Mouse (Mus musculus) liver, embryonic 13.5 days (tissue): ENCODE measurements at regions not wholly inside any gene's neighbourhood (a gene's known extent, or its start where the extent isn't known, plus 50 kb on each side); places are given as distances from the start of the nearest gene placed in this dataset.
"Not testable (repeated sequence)": the region's sequence is repeated elsewhere in the genome, so short reads cannot be mapped to it uniquely, and the experiment has no call there.

Experiments
- ATAC-seq: fragments of 200-750 bp; cut with Nextera tagmentation; 2 replicates; pipeline ENCODE4 v1.8.0; 2017; ENCODE audit warnings: low read depth, mild to moderate bottlenecking, moderate number of reproducible peaks, moderate library complexity
- DNase-seq: peaks from one replicate; pipeline ENCODE4 v3.0.0; 2022
- H3K27ac ChIP-seq: fragments of 300-500 bp; sonication (generic); 2 replicates; pipeline ENCODE4 v1.5.1; 2015; ENCODE audit warnings: moderate library complexity, mild to moderate bottlenecking, inconsistent platforms
- H3K27me3 ChIP-seq: fragments of 300-500 bp; sonication (generic); 2 replicates; pipeline ENCODE4 v1.6.1; 2015; ENCODE audit warnings: mild to moderate bottlenecking, inconsistent platforms
- H3K36me3 ChIP-seq: fragments of 300-500 bp; sonication (generic); 2 replicates; pipeline ENCODE4 v1.6.1; 2015; ENCODE audit warnings: mild to moderate bottlenecking, inconsistent platforms
- H3K4me1 ChIP-seq: fragments of 300-500 bp; sonication (generic); replicated peaks from 2 replicates; pipeline ENCODE4 v1.6.1; 2015; ENCODE audit warnings: inconsistent platforms
- H3K4me2 ChIP-seq: fragments of 300-500 bp; sonication (generic); 2 replicates; pipeline ENCODE4 v1.6.1; 2015; ENCODE audit warnings: inconsistent platforms, mild to moderate bottlenecking, moderate library complexity
- H3K4me3 ChIP-seq: fragments of 300-500 bp; sonication (generic); replicated peaks from 2 replicates; pipeline ENCODE4 v1.5.1; 2015; ENCODE audit warnings: mild to moderate bottlenecking, inconsistent platforms
- H3K9ac ChIP-seq: fragments of 300-500 bp; sonication (generic); 2 replicates; pipeline ENCODE4 v1.6.1; 2015; ENCODE audit warnings: mild to moderate bottlenecking, inconsistent platforms
- H3K9me3 ChIP-seq: fragments of 300-500 bp; sonication (generic); replicated peaks from 2 replicates; pipeline ENCODE4 v1.6.1; 2016; ENCODE audit warnings: inconsistent platforms
- WGBS: fragments of 180-500 bp; shearing (Covaris S2); methylation state at CpG from one replicate; pipeline ENCODE4 v1.1.7; 2015; ENCODE audit not compliant: insufficient replicate concordance; 5-methylcytosine and 5-hydroxymethylcytosine counted together

DNA sequence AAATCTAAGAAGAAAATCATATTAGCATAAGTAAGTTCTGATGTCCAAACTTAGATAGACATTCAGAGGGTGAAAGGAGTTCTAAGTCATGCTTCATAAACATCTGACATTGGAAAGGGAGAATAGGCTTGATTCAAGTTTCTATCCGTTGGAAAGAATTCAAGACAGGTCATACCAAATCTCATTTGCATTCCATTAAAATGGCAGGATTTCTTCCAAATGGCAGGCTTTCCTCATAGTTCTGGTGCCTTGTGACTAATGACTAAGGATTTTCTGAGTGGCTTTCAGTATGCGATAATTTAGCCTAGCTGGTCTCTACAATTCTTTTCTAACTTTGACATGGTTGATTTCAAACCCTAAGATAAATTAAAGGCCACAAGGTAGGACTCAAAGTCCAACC is 1466.9 kb downstream of the Zfp704 start:
- Histone ChIP-seq H3K27ac (no peak overlapping the region), H3K27me3 (no peaks in the 10 kb centered on the region), H3K4me3 (no peak overlapping the region), H3K4me1 (no peaks in the 10 kb centered on the region), H3K9me3 (no peaks in the 10 kb centered on the region; the same call in 1 of the 2 replicates), H3K9ac (no peak overlapping the region), H3K36me3 (no peaks in the 10 kb centered on the region), H3K4me2 (no peak overlapping the region)
- WGBS: 57% methylated on average over 2 of the region's 2 CpGs
- ATAC-seq (no peak), DNase-seq (no peak)

DNA sequence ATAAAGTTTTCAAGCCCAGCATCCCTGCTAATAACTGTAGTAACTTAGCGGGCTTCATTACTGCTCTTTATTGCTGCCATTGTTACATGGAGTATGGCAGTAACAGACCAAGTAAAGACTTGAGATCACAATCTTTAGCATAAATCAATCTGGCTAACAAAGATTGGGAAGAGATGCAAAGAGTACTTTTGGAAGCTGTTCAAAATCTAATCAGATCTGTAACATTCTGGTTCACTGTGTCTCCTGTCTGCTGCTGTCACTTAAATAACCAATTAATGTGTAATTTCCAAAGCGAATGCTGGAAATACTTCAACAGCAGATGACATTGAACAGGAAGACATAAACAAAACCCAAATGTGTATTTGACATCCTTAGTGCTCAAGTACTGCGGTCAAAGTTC is 1467.7 kb downstream of the Zfp704 start:
- DNase-seq: no peak
- Histone ChIP-seq H3K4me2 (no peak overlapping the region), H3K9me3 (no peaks in the 10 kb centered on the region; the same call in 1 of the 2 replicates), H3K4me1 (no peaks in the 10 kb centered on the region), H3K27ac (no peak overlapping the region), H3K36me3 (no peaks in the 10 kb centered on the region), H3K4me3 (no peak overlapping the region), H3K27me3 (no peaks in the 10 kb centered on the region), H3K9ac (no peak overlapping the region)
- ATAC-seq: no peak
- WGBS: 60% methylated on average over 3 of the region's 3 CpGs

DNA sequence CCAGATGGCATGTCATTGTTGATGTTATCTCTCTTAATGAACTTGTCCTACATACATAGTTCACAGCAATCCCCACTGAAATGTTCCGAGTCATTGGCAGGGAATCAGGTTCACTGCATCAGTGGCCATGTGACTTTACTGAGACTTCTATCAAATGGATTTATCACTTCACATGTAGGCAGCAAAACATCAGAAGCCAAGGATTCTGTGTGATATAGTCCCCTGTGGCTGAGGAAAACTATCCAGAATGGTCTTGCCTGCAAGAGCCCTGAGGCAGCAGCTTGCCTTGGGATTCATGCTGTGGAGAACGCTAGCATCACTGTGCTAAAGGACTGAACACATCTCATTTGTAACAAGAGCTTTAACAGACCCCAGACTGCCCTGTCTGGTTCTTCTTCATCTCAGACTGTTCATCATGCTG is 1468.2 kb downstream of the Zfp704 start:
- Histone ChIP-seq H3K27me3 (no peaks in the 10 kb centered on the region), H3K4me1 (no peaks in the 10 kb centered on the region), H3K9ac (no peak overlapping the region), H3K4me2 (no peak overlapping the region), H3K27ac (no peak overlapping the region), H3K36me3 (no peaks in the 10 kb centered on the region), H3K9me3 (no peaks in the 10 kb centered on the region), H3K4me3 (no peak overlapping the region)
- ATAC-seq (no peak), DNase-seq (no peak)
- WGBS: 57% methylated on average over 2 of the region's 2 CpGs

DNA sequence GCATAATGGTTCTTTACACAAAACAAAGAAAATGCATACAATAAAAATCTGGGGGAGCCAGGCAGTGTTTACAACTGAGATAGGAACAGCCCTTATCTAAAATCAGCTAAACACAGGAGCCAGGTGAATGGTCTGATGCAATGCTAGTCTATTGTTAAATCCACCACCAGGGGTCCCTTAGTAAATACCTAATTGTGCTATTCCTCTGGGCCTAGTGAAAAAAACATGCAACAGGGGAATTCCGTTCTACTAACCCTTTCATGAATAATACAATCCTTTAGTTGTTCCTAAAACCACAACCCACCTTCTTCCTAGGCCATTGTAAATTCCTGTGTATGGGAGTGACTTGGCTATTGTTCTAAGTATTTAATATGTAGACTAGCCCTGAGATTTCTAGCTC is 1486.2 kb downstream of the Zfp704 start:
- not testable (repeated sequence) for H3K4me2 ChIP-seq, H3K9me3 ChIP-seq, H3K9ac ChIP-seq, H3K36me3 ChIP-seq, H3K27me3 ChIP-seq, H3K4me3 ChIP-seq, ATAC-seq, DNase-seq, H3K27ac ChIP-seq, H3K4me1 ChIP-seq
- WGBS: 28% methylated on average over 1 of the region's 1 CpGs

DNA sequence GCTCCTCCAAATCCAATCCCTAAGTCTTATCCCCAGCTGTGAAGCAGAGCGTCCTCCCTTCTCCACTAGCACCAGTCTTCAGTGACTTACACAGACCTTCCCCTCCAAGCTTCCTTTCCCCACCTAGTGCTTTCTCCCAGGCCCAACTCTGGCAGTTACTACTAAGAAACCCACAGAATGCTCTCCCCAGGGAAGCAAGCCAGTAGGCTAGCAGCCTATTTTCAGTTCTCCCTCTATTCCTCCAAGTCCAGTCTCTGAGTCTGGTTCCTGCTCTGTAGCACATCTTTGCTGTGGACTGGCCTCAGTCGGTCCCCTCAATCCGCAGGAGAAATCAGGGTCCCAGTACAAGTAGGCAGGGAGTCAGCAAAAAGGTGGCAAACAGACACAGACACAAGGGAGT is 1486.7 kb downstream of the Zfp704 start:
- no peaks in the 10 kb centered on the region for H3K27me3 ChIP-seq
- H3K36me3 ChIP-seq: no peaks in the 10 kb centered on the region
- H3K27ac ChIP-seq: no peak overlapping the region
- 49% methylated on average over 3 of the region's 3 CpGs for WGBS
- no peak overlapping the region for H3K9ac ChIP-seq
- H3K9me3 ChIP-seq: no peaks in the 10 kb centered on the region
- DNase-seq: no peak
- H3K4me2 ChIP-seq: no peak overlapping the region
- H3K4me1 ChIP-seq: no peaks in the 10 kb centered on the region
- no peak for ATAC-seq
- H3K4me3 ChIP-seq: no peak overlapping the region

DNA sequence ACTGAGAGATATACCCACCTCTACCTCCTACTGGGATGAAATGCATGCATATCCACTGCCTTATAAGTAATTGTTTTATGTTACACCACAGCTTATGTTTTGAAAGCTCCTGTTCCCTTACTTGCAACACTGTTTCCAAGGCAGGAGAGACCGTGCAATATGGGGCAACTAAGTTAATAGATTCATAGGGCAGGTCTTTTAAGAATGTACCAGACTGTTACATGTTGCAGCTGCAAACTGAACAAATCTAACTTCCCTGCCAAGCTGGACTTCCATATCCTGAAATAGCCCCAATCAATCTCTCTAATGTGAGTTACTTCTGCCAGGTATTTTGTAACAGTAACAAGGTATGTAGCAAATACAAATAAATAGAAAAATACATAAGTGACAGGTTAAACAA is 1478.0 kb upstream of the 1700008P02Rik start:
- ATAC-seq (no peak), DNase-seq (no peak)
- 67% methylated on average over 1 of the region's 1 CpGs for WGBS
- Histone ChIP-seq H3K4me1 (no peaks in the 10 kb centered on the region), H3K4me2 (no peak overlapping the region), H3K27ac (no peak overlapping the region), H3K27me3 (no peaks in the 10 kb centered on the region), H3K36me3 (no peaks in the 10 kb centered on the region), H3K9ac (no peak overlapping the region), H3K9me3 (no peaks in the 10 kb centered on the region), H3K4me3 (no peak overlapping the region)

DNA sequence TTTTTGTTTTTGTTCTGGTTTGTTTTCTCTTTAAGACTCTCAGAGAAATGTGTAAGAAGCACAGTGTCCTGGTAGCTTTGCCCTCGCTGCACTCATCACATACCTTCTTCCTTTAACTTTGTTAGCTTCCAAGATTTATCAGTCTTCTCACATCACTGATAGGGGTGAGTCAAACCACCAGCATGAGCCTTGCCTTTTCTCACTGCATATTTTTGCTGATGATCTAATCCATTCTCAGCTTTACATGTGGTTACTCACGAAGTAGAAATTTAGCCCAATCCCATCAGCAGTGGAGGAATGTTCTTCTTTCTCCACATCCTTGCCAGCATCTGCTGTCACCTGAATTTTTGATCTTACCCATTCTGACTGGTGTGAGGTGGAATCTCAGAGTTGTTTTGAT is 1464.5 kb upstream of the 1700008P02Rik start:
- H3K27me3 ChIP-seq: no peaks in the 10 kb centered on the region
- no peak overlapping the region for H3K27ac ChIP-seq
- H3K9ac ChIP-seq: no peak overlapping the region
- no peak overlapping the region for H3K4me3 ChIP-seq
- H3K4me1 ChIP-seq: no peaks in the 10 kb centered on the region
- no peaks in the 10 kb centered on the region for H3K9me3 ChIP-seq
- DNase-seq: no peak
- no peaks in the 10 kb centered on the region for H3K36me3 ChIP-seq
- no peak for ATAC-seq
- 29% methylated on average over 2 of the region's 2 CpGs for WGBS
- H3K4me2 ChIP-seq: no peak overlapping the region

DNA sequence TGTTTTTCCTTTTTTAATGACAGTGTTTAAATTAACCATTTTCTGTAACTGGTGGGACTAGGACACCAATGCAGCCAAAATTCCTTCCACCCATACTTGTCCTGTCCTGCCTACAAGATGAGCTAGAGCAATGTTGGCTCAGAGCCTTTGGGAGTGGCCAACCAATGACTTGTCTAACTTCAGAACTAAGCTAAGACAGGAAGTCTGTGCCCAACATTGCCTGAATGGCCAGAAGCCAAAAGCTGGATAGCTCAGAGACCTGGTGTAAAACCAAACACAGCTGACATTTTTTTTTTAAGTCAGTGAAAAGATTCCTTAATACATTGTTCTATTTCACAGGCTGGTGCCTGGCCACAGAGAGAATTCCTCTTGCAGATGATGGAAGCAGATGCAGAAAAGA is 1433.5 kb upstream of the 1700008P02Rik start:
- Histone ChIP-seq H3K27ac (no peak overlapping the region), H3K4me2 (no peak overlapping the region), H3K4me1 (no peaks in the 10 kb centered on the region), H3K9me3 (0 out of 2 replicates have a peak, but pooled peaks cover 3% of the 10 kb centered on the region), H3K36me3 (no peaks in the 10 kb centered on the region), H3K4me3 (no peak overlapping the region), H3K9ac (no peak overlapping the region), H3K27me3 (no peaks in the 10 kb centered on the region)
- DNase-seq: no peak
- ATAC-seq: no peak

DNA sequence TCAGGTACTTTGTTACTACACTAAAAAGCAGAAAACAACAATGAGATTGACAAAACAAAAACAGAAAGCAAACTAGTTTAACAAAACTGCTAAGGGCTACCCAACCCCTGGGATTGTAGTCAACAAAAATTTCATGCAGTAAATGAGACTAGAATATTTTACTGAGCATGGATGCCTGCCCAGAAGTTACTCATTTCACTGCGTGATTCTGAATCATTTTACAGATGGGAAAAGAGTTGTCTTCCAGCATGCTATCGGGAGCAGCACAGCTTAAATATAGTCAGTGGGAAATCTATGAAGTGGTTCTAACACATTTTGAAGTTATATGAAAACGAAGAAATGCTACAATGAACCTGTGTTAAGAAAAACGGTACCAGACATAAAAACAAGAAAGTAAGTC is 1430.9 kb upstream of the 1700008P02Rik start:
- Histone ChIP-seq H3K9ac (no peak overlapping the region), H3K27ac (no peak overlapping the region), H3K4me1 (no peaks in the 10 kb centered on the region), H3K9me3 (0 out of 2 replicates have a peak, but pooled peaks cover 3% of the 10 kb centered on the region), H3K36me3 (no peaks in the 10 kb centered on the region), H3K4me3 (no peak overlapping the region), H3K4me2 (no peak overlapping the region), H3K27me3 (no peaks in the 10 kb centered on the region)
- ATAC-seq: no peak
- 49% methylated on average over 4 of the region's 4 CpGs for WGBS
- no peak for DNase-seq

DNA sequence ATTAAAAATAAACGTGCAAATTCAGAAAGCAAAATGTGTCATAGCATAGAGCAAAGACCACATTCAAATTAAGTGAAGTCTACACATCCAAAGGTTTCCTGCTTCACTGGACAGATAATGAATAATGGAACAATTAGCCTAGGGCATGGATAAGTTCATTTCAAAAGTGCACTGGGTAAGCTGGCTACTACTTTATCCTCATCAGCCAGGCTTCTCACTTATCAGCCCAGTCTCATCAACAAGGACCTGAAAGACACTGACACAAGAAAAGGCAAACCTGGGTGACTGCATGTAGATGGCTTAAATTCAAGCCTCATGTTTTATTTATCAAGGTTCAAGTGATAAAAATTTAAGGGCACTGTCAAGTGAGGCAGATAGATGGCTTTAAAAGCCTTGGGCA is 1429.5 kb upstream of the 1700008P02Rik start:
- Histone ChIP-seq H3K9me3 (0 out of 2 replicates have a peak, but pooled peaks cover 3% of the 10 kb centered on the region), H3K36me3 (no peaks in the 10 kb centered on the region), H3K4me3 (no peak overlapping the region), H3K4me2 (no peak overlapping the region), H3K9ac (no peak overlapping the region), H3K27me3 (no peaks in the 10 kb centered on the region), H3K4me1 (no peaks in the 10 kb centered on the region), H3K27ac (no peak overlapping the region)
- 53% methylated on average over 1 of the region's 1 CpGs for WGBS
- DNase-seq: no peak
- no peak for ATAC-seq

DNA sequence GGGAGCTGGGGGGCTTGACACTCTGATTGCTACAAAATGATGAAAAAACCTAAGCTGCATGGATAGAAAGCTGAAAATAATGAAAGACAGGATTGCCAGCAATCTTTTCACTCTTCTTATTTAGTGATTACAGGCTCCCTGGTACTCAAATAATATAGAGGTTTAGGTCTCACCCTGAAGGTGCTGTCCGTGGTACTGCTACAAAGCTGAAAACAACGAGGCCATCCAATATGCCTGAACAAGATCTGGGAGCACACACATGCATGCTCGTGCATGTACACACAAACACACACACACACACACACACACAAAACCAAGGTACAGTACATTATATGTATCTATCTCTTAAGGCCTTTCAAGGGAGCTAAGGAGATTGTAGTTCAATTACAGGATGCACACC is 1426.1 kb upstream of the 1700008P02Rik start:
- Histone ChIP-seq H3K4me1 (no peaks in the 10 kb centered on the region), H3K9ac (no peak overlapping the region), H3K36me3 (no peaks in the 10 kb centered on the region), H3K4me2 (no peak overlapping the region), H3K9me3 (0 out of 2 replicates have a peak, but pooled peaks cover 3% of the 10 kb centered on the region), H3K27me3 (no peaks in the 10 kb centered on the region), H3K27ac (no peak overlapping the region), H3K4me3 (no peak overlapping the region)
- ATAC-seq (no peak), DNase-seq (no peak)
- 35% methylated on average over 3 of the region's 3 CpGs for WGBS

DNA sequence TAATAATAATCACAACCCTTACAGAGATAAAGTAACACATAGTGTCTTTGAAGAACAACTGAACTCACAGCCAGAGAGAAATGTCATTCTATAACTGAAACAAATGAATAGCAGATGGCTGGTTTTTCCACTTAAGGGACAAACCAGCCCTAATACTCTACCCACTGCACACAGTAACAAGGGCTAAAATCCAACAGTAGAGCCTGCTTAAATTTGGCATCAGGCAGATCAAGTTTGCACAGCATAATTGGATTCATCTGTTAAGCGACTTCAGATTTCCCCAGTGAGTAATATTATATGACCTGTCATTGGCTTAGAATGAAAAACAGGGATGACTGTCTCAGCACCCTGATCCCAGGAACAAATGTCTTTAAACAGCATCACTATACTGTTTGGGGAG is 1416.5 kb upstream of the 1700008P02Rik start:
- H3K4me2 ChIP-seq: no peak overlapping the region
- no peak overlapping the region for H3K4me3 ChIP-seq
- 54% methylated on average over 1 of the region's 1 CpGs for WGBS
- no peak overlapping the region for H3K9ac ChIP-seq
- H3K27ac ChIP-seq: no peak overlapping the region
- no peaks in the 10 kb centered on the region for H3K9me3 ChIP-seq
- H3K4me1 ChIP-seq: no peaks in the 10 kb centered on the region
- ATAC-seq: no peak
- no peak for DNase-seq
- H3K36me3 ChIP-seq: no peaks in the 10 kb centered on the region
- no peaks in the 10 kb centered on the region for H3K27me3 ChIP-seq
